Mouse (Mus musculus) heart, postnatal 0 days (tissue): ENCODE results near the gene Slc30a5. TPM values are rescaled to one million over a fixed set of nuclear protein-coding genes. Genes with fewer than 3 reads are reported as not detected.

Experiments used
- ATAC-seq: fragments of 200-750 bp; cut with Nextera tagmentation; 2 replicates; pipeline ENCODE4 v1.8.0; 2017; ENCODE audit warnings: low read depth, moderate number of reproducible peaks, moderate library complexity; ENCODE audit not compliant: insufficient read depth
- DNase-seq: peaks from one replicate; pipeline ENCODE4 v3.0.0-alpha.2; 2016; ENCODE audit warnings: low spot score
- H3K27ac ChIP-seq: fragments of 300-500 bp; sonication (generic); 2 replicates; pipeline ENCODE4 v1.5.1; 2014; ENCODE audit warnings: low read depth, mild to moderate bottlenecking
- H3K27me3 ChIP-seq: fragments of 300-500 bp; sonication (generic); 2 replicates; pipeline ENCODE4 v1.6.1; 2014; ENCODE audit warnings: low read length, mixed read lengths; ENCODE audit not compliant: control insufficient read depth, insufficient read depth
- H3K36me3 ChIP-seq: fragments of 300-500 bp; sonication (generic); replicated peaks from 2 replicates; pipeline ENCODE4 v1.6.1; 2014; ENCODE audit warnings: low read length, mixed read lengths; ENCODE audit not compliant: control insufficient read depth, insufficient read depth
- H3K4me1 ChIP-seq: fragments of 300-500 bp; sonication (generic); 2 replicates; pipeline ENCODE4 v1.6.1; 2014; ENCODE audit warnings: antibody characterized with exemption; ENCODE audit not compliant: control insufficient read depth, insufficient read depth
- H3K4me2 ChIP-seq: fragments of 300-500 bp; sonication (generic); 2 replicates; pipeline ENCODE4 v1.6.1; 2014; ENCODE audit warnings: low read depth, mild to moderate bottlenecking, low read length, moderate library complexity
- H3K4me3 ChIP-seq: fragments of 300-500 bp; sonication (generic); 2 replicates; pipeline ENCODE4 v1.5.1; 2014; ENCODE audit warnings: low read depth, low read length
- H3K9ac ChIP-seq: fragments of 300-500 bp; sonication (generic); replicated peaks from 2 replicates; pipeline ENCODE4 v1.6.1; 2014; ENCODE audit warnings: low read depth, low read length, mixed read lengths
- H3K9me3 ChIP-seq: fragments of 300-500 bp; sonication (generic); replicated peaks from 2 replicates; pipeline ENCODE4 v1.6.1; 2016; ENCODE audit warnings: low read length; ENCODE audit not compliant: control insufficient read depth
- CTCF ChIP-seq: IDR thresholded peaks from 2 replicates; pipeline ENCODE4 v1.5.1; 2016; ENCODE audit warnings: antibody characterized with exemption, control low read depth, low read depth
- EP300 ChIP-seq: IDR thresholded peaks from 2 replicates; pipeline ENCODE4 v1.6.1; 2016; ENCODE audit warnings: antibody characterized with exemption, low read depth
- WGBS: fragments of 180-500 bp; shearing (Covaris S2); extraction: QIAGEN DNeasy Blood & Tissue Kit; methylation state at CpG from one replicate; pipeline ENCODE4 v1.1.7; 2014; 5-methylcytosine and 5-hydroxymethylcytosine counted together
- polyA plus RNA-seq: library from polyadenylated mRNA; unstranded; fragments of >200 nt; fragmentation: Nextera tagmentation; extraction: Ambion mirVana; gene quantifications from 2 replicates; pipeline ENCODE4 v1.2.1, GENCODE M21; 2015
- total RNA-seq: library from RNA; depleted of rRNA; stranded (reverse); fragments of >200 nt; gene quantifications from 2 replicates; pipeline ENCODE4 v1.2.3, GENCODE M21; 2014; ENCODE audit warnings: low replicate concordance

The Slc30a5 gene
- total and polyA plus RNA-seq, 2 experiments from 2014 or later = 21.1 to 46.0 TPM

GRCm38 (mm10) chr13:100877703-100878102 lies 44.5 kb upstream of the Slc30a5 start:
- Histone ChIP-seq H3K9ac (no peak overlapping the region), H3K4me2 (no peak overlapping the region), H3K9me3 (no peaks in the 10 kb centered on the region), H3K27me3 (no peaks in the 10 kb centered on the region), H3K4me1 (no peaks in the 10 kb centered on the region), H3K36me3 (no peaks in the 10 kb centered on the region), H3K27ac (no peak overlapping the region), H3K4me3 (no peak overlapping the region)
- no peak for DNase-seq
- no peak for ATAC-seq
- TF ChIP-seq EP300 (no peak), CTCF (no peak)
- 89% methylated on average over 3 of the region's 3 CpGs for WGBS

- peak; percentile 45 for DNase-seq
- no peak; the same call in 1 of the 2 replicates for ATAC-seq
- H3K9me3 ChIP-seq = no peaks in the 10 kb centered on the region
- H3K4me3 ChIP-seq = no peak overlapping the region
- H3K27ac ChIP-seq = no peak overlapping the region
- H3K4me2 ChIP-seq = no peak overlapping the region
- 45% methylated on average over 4 of the region's 4 CpGs for WGBS
- no peaks in the 10 kb centered on the region for H3K4me1 ChIP-seq
- H3K9ac ChIP-seq = no peak overlapping the region
- no peaks in the 10 kb centered on the region for H3K36me3 ChIP-seq
- H3K27me3 ChIP-seq = no peaks in the 10 kb centered on the region
- no peak for TF ChIP-seq EP300
- no peak for TF ChIP-seq CTCF
Observed at GRCm38 (mm10) chr13:100875103-100875502, 41.9 kb upstream of the Slc30a5 start.

GRCm38 (mm10) chr13:100874588-100874987 lies 41.4 kb upstream of the Slc30a5 start:
- Histone ChIP-seq H3K27ac (no peak overlapping the region), H3K4me1 (no peaks in the 10 kb centered on the region), H3K9ac (no peak overlapping the region), H3K9me3 (no peaks in the 10 kb centered on the region), H3K4me3 (no peak overlapping the region), H3K4me2 (no peak overlapping the region), H3K27me3 (no peaks in the 10 kb centered on the region), H3K36me3 (no peaks in the 10 kb centered on the region)
- DNase-seq = no peak
- 58% methylated on average over 3 of the region's 3 CpGs for WGBS
- TF ChIP-seq EP300 = no peak
- TF ChIP-seq CTCF = no peak
- ATAC-seq = no peak

DNA sequence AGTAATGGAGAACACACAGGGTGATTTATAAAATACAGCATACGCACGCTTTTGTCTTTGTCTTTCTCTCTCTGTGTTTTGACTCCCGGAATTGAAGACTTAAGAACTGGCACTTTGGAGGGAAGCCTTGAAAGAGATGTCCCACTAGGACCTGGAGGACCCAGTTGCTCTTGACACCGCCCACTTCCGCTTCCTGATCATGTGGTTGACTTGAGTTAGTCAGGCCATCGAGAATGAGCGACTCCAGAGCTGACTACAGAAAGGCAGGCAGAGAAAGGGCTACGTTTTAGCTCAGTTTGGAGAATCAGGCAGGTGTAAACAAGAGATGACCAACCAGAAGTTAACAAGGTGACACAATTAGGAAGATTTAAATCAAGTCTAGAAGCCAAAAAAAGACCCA lies 40.3 kb upstream of the Slc30a5 start:
- Histone ChIP-seq H3K4me1 (no peaks in the 10 kb centered on the region), H3K9me3 (no peaks in the 10 kb centered on the region), H3K4me2 (no peak overlapping the region), H3K4me3 (no peak overlapping the region), H3K9ac (no peak overlapping the region), H3K27ac (no peak overlapping the region), H3K36me3 (no peaks in the 10 kb centered on the region), H3K27me3 (no peaks in the 10 kb centered on the region)
- TF ChIP-seq EP300 (no peak), CTCF (no peak)
- DNase-seq (no peak), ATAC-seq (no peak)
- 77% methylated on average over 8 of the region's 8 CpGs for WGBS

DNA sequence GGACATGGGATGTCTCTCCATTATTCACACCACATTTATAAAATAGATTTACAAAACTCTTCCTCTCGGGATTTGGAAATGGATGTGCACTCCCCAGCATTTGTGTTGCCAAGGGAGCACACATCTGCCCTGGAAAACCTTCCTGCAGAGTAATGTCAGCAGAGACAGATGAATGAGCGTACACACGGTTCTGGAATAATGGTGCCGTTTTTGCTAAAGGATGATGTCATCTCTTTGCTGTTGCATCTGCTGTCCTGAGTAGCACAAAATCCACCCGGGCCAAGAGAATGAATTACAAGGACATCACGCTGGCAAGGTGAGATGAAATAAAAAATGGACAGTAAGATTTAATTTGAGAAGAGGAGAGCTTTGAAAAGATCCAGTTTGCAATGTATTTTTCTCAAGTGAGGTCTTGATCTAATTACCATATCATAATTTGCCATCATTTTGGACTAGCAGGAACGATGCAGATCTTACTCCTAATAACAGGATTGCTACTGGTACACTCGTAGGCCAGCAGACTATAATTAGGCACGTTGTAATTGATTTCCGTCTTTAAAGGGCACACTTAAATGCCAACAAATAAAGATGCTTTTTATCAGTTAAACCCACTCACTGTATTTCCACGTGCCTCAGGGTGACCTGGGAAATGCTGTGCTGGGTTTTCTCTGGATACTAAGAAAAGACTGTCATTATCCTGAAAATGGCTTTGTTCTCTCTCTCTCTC lies 38.4 kb upstream of the Slc30a5 start:
- no peak for TF ChIP-seq EP300
- no peak for TF ChIP-seq CTCF
- Histone ChIP-seq H3K4me2 (no peak overlapping the region), H3K27ac (no peak overlapping the region), H3K4me1 (no peaks in the 10 kb centered on the region), H3K9ac (no peak overlapping the region), H3K4me3 (no peak overlapping the region), H3K9me3 (no peaks in the 10 kb centered on the region), H3K27me3 (no peaks in the 10 kb centered on the region), H3K36me3 (no peaks in the 10 kb centered on the region)
- 40% methylated on average over 11 of the region's 11 CpGs for WGBS
- ATAC-seq = no peak
- DNase-seq = no peak

DNA sequence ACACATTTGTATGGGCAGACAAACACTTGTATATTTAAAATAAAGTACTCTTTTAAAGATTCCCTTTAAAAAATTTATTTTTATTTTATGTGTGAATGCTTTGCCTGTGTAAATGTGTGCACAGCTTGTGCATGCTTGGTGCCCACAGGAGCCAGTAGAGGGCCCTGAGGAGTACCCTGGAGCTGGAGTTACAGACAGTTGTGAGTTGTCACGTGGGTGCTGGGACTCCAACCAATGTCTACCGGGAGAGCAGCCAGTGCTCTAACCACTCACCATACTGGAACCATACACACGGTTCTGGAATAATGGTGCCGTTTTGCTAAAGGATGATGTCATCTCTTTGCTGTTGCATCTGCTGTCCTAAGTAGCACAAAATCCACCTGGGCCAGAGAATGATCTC lies 36.6 kb upstream of the Slc30a5 start:
- H3K27me3 ChIP-seq = no peaks in the 10 kb centered on the region
- DNase-seq (no peak), ATAC-seq (no peak)
- no peak overlapping the region for H3K9ac ChIP-seq
- no peak overlapping the region for H3K4me3 ChIP-seq
- H3K9me3 ChIP-seq = no peaks in the 10 kb centered on the region
- H3K4me2 ChIP-seq = no peak overlapping the region
- no peak overlapping the region for H3K27ac ChIP-seq
- TF ChIP-seq CTCF (no peak), EP300 (no peak)
- no peaks in the 10 kb centered on the region for H3K36me3 ChIP-seq
- 71% methylated on average over 4 of the region's 4 CpGs for WGBS
- H3K4me1 ChIP-seq = no peaks in the 10 kb centered on the region
